Mouse (Mus musculus): ENCODE data around the gene BC107364. TPM values are rescaled to one million over a fixed set of nuclear protein-coding genes. Genes with fewer than 3 reads are reported as not detected.
"Not testable (repeated sequence)": the region's sequence is repeated elsewhere in the genome, so short reads cannot be mapped to it uniquely, and the experiment has no call there.

Gene BC107364
- polyA plus RNA-seq, 1 experiment: not detected

- H3K4me3 ChIP-seq (ENCODE audit: insufficient read depth, low read depth, low read length): no peak overlapping the region
- H3K4me1 ChIP-seq (ENCODE audit: control insufficient read depth, insufficient read depth, insufficient read length, low read length): no peaks in the 10 kb centered on the region
- H3K27ac ChIP-seq (replicated peaks; ENCODE audit: low read depth, low read length): no peak overlapping the region
These were observed 55.2 kb downstream of the BC107364 start for GRCm38 (mm10) chr3:96396857-96397256.

- H3K27ac ChIP-seq (replicated peaks; ENCODE audit: low read depth, low read length); H3K4me1 ChIP-seq (ENCODE audit: control insufficient read depth, insufficient read depth, insufficient read length, low read length); H3K4me3 ChIP-seq (ENCODE audit: insufficient read depth, low read depth, low read length): not testable (repeated sequence)
These were observed 64.9 kb downstream of the BC107364 start for GRCm38 (mm10) chr3:96387202-96387601.

Other genes with a start within 250 kb of the BC107364 start
- gene Bola1, start 232.6 kb downstream of the BC107364 start, polyA plus RNA-seq (2012; ENCODE audit: insufficient read depth, insufficient read length, missing spikeins): 36.7 and 42.5 TPM in 2 replicates
- not detected in 2 replicates for gene Hist2h2ab, start 232.4 kb downstream of the BC107364 start, polyA plus RNA-seq (2012; ENCODE audit: insufficient read depth, insufficient read length, missing spikeins)
- not detected in 2 replicates for gene Hist2h2ac, start 231.4 kb downstream of the BC107364 start, polyA plus RNA-seq (2012; ENCODE audit: insufficient read depth, insufficient read length, missing spikeins)
- gene Hist2h2be, start 231.2 kb downstream of the BC107364 start, polyA plus RNA-seq (2012; ENCODE audit: insufficient read depth, insufficient read length, missing spikeins): 13.2 and 16.0 TPM in 2 replicates
- 3.3 and 5.7 TPM in 2 replicates for gene Hist2h3c2, start 213.2 kb downstream of the BC107364 start, polyA plus RNA-seq (2012; ENCODE audit: insufficient read depth, insufficient read length, missing spikeins)
- gene Hist2h2aa2, start 212.0 kb downstream of the BC107364 start, polyA plus RNA-seq (2012; ENCODE audit: insufficient read depth, insufficient read length, missing spikeins): 115 and 122 TPM in 2 replicates
- not detected in 2 replicates for gene Hist2h2aa1, start 206.8 kb downstream of the BC107364 start, polyA plus RNA-seq (2012; ENCODE audit: insufficient read depth, insufficient read length, missing spikeins)
- gene Hist2h3c1, start 205.6 kb downstream of the BC107364 start, polyA plus RNA-seq (2012; ENCODE audit: insufficient read depth, insufficient read length, missing spikeins): not detected in 2 replicates
- gene Hist2h4, start 189.0 kb downstream of the BC107364 start, polyA plus RNA-seq (2012; ENCODE audit: insufficient read depth, insufficient read length, missing spikeins): 0.83 and 1.6 TPM in 2 replicates
- gene Hist2h3b, start 183.7 kb downstream of the BC107364 start, polyA plus RNA-seq (2012; ENCODE audit: insufficient read depth, insufficient read length, missing spikeins): not detected in 2 replicates
- gene Hist2h2bb, start 182.6 kb downstream of the BC107364 start, polyA plus RNA-seq (2012; ENCODE audit: insufficient read depth, insufficient read length, missing spikeins): not detected in 2 replicates
- gene Fcgr1, start 158.3 kb downstream of the BC107364 start, polyA plus RNA-seq (2012; ENCODE audit: insufficient read depth, insufficient read length, missing spikeins): 1.3 and 2.1 TPM in 2 replicates
- gene Hfe2, start 72.9 kb upstream of the BC107364 start, polyA plus RNA-seq (2012; ENCODE audit: insufficient read depth, insufficient read length, missing spikeins): 5.4 and 8.2 TPM in 2 replicates
- gene Txnip, start 105.7 kb upstream of the BC107364 start, polyA plus RNA-seq (2012; ENCODE audit: insufficient read depth, insufficient read length, missing spikeins): 1,091 and 1,303 TPM in 2 replicates
- not detected in 2 replicates for gene Gm16253, start 124.7 kb upstream of the BC107364 start, polyA plus RNA-seq (2012; ENCODE audit: insufficient read depth, insufficient read length, missing spikeins)
- gene Polr3gl, start 141.9 kb upstream of the BC107364 start, polyA plus RNA-seq (2012; ENCODE audit: insufficient read depth, insufficient read length, missing spikeins): 39.0 and 72.4 TPM in 2 replicates
- gene Ankrd34a, start 144.3 kb upstream of the BC107364 start, polyA plus RNA-seq (2012; ENCODE audit: insufficient read depth, insufficient read length, missing spikeins): not detected in 2 replicates
- gene Lix1l, start 148.8 kb upstream of the BC107364 start, polyA plus RNA-seq (2012; ENCODE audit: insufficient read depth, insufficient read length, missing spikeins): 10.0 and 11.0 TPM in 2 replicates
- 78.8 and 110 TPM in 2 replicates for gene Rbm8a, start 177.6 kb upstream of the BC107364 start, polyA plus RNA-seq (2012; ENCODE audit: insufficient read depth, insufficient read length, missing spikeins)
- 31.9 and 35.4 TPM in 2 replicates for gene Pex11b, start 183.1 kb upstream of the BC107364 start, polyA plus RNA-seq (2012; ENCODE audit: insufficient read depth, insufficient read length, missing spikeins)
- not detected in 2 replicates for gene Gm42957, start 183.2 kb upstream of the BC107364 start, polyA plus RNA-seq (2012; ENCODE audit: insufficient read depth, insufficient read length, missing spikeins)
- 0.20 and 0.67 TPM in 2 replicates for gene Itga10, start 193.3 kb upstream of the BC107364 start, polyA plus RNA-seq (2012; ENCODE audit: insufficient read depth, insufficient read length, missing spikeins)
- gene Ankrd35, start 217.8 kb upstream of the BC107364 start, polyA plus RNA-seq (2012; ENCODE audit: insufficient read depth, insufficient read length, missing spikeins): 0.29 TPM in 1 of 2 replicates, not detected in the other
- gene Pias3, start 244.1 kb upstream of the BC107364 start, polyA plus RNA-seq (2012; ENCODE audit: insufficient read depth, insufficient read length, missing spikeins): 8.2 and 9.0 TPM in 2 replicates